Mouse (Mus musculus) adrenal gland, adult 2 months (tissue): ENCODE results near the gene Baz1a. TPM values are rescaled to one million over a fixed set of nuclear protein-coding genes. Genes with fewer than 3 reads are reported as not detected.
"Not testable (repeated sequence)": the region's sequence is repeated elsewhere in the genome, so short reads cannot be mapped to it uniquely, and the experiment has no call there.

Experiments used
- DNase-seq: peaks from one replicate; pipeline ENCODE4 v3.0.0; 2021
- polyA plus RNA-seq: library from polyadenylated mRNA; depleted of rRNA; stranded (reverse); fragments of >200 nt; gene quantifications from 2 replicates; pipeline ENCODE4 v1.2.3, GENCODE M21; 2012
- total RNA-seq, 2 experiments: library from RNA; stranded (reverse); gene quantifications; 2 replicates each; pipeline ENCODE4 v1.2.3; 2021

The Baz1a gene
- total and polyA plus RNA-seq, 3 experiments: 1.4 to 37.6 (median 16.5) TPM

- DNase-seq: no peak
Measured at GRCm38 (mm10) chr12:55007361-55008008, 6.7 kb downstream of the Baz1a start.

- DNase-seq: no peak
Measured at GRCm38 (mm10) chr12:55006071-55006470, 8.1 kb downstream of the Baz1a start.

DNA sequence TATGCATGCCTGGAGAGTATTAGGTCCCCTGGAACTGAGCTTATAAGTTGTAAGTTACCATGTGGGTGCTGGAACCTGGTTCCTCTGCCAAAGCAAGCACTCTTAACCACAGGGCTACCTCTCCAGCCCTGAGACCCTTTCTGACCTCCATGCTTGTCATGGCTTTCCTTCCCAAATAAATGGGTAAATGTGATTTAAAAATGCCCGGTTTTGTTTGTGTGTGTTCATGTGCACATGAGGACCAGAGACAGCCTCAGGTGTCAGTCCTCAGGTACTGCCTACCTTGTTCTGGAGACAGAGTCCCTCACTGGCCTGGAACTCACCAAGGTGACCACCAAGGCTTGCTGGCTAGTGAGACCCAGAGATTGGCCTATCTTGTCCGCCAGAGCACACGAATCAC is 9.8 kb downstream of the Baz1a start:
- DNase-seq: no peak

DNA sequence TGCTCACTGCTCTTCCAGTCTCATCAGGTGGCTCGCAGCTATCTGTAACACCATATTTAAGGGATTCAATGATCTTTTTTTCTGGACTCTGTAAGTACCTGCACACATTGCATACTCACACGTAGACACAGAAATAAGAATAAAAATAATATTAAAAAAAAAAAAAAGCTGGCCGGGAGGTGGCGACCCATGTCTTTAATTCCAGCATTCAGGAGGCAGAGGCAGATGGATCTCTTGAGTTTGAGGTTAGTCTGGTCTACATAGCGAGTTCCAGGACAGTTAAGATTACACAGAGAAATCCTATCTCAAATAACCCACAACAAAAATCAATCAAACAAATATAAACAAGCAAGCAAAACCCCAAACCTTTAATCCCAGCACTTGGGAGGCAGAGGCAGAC is 10.3 kb downstream of the Baz1a start:
- no peak for DNase-seq

GRCm38 (mm10) chr12:55002532-55002931 is 11.6 kb downstream of the Baz1a start:
- DNase-seq: not testable (repeated sequence)

GRCm38 (mm10) chr12:54999016-54999690 is 15.0 kb downstream of the Baz1a start:
- DNase-seq: peak; percentile 31

DNA sequence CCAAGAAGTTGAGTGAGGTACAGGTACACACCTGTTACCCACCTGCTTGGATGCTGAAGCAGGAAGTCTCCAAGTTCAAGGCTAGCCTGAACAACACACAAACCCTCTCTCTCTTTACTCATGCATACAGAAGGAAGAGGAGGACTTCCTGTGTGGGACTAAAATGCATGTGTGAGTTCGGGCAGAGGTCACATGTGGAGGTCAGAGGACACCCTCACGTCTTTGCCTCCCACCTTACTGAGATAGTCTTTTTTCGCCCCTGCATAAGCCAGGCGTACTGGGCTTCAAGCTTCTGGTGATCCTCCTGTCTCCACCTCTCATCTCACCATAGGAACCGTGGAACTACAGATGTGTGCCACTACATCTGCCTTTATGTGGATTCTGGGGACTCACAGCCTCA is 15.7 kb downstream of the Baz1a start:
- DNase-seq: no peak

GRCm38 (mm10) chr12:54996979-54997474 is 17.1 kb downstream of the Baz1a start:
- DNase-seq: no peak

DNA sequence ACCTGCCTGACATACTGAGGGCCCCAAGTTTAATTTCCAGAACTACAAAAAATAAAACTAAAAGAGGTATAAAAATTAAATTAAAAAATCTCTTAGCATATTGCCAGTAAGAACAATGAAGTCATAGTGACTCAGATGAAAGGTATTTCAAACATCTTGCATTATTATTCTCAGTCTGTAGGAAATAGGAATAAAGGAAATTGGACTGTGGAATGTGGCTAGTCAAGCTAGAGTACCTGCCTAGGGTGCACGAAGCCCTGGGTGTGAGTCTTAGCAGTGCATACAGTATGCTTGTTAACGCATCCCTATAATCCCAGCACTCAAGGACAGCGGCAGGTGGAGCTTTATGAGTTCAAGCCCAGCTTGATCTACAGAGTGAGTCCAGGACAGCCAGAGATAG is 18.2 kb downstream of the Baz1a start:
- no peak for DNase-seq

- no peak for DNase-seq
Measured at GRCm38 (mm10) chr12:54994418-54994817, 19.7 kb downstream of the Baz1a start.

- DNase-seq: no peak
Measured at GRCm38 (mm10) chr12:54994068-54994386, 20.1 kb downstream of the Baz1a start.

DNA sequence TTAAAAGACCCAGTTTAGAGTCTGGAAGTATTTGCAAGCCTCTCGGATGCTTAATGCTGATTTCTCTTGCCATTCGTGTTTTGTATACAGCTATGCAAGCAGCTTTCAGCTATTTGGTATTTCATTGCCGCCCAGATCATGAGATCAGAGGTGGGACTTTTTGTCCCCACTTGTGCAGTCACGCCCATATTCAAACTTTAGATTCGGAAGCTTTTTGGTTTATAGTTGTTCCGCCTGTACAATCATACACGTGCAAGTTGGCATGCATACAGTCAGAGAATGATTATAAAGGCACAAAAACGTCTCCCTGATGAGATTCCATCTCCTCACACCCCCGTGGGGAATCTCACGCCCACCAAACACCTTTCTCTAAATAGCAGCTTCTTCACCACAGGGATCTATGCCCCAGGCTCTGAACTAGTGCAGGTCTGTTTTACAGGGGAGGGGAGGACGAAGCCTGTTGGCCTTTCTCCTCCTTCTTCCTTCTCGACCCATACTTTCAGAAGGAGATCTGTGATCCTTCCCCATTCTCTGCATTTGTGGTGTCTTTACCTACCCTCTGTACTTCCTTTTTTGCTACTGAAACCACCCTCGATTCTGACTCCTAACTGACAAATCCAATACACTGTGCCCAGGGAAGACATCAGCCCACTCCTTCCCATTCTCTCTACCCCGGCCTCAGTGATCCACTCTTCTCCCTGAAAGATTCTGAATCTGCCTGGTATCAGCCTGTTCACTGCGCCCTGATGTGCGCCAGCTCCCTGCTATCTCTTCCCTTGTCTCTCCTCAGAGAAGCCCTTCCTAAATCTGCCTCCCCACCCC is 20.7 kb downstream of the Baz1a start:
- DNase-seq: no peak

DNA sequence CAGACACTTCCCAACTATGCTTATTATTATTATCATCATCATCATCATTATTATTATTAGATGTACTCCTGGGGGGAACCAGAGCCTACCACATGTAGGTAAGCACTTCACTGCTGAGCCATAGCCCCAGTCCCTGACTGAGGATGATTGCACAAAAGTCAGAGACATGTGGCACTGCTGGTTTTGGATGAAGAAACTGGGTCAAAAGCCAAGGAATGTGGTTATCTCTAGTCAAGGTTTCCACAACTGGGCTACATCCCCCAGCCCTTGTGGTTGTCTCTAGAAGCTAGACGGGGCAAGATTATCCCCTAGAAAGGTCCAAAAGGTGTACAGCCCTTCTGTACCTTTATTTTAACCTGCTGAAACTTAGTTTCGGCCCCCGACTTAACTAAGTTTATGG is 21.3 kb downstream of the Baz1a start:
- peak; percentile 55 for DNase-seq

GRCm38 (mm10) chr12:54988323-54988850 is 25.8 kb downstream of the Baz1a start:
- no peak for DNase-seq

- DNase-seq: no peak
Measured at GRCm38 (mm10) chr12:54987156-54987555, 27.0 kb downstream of the Baz1a start.

DNA sequence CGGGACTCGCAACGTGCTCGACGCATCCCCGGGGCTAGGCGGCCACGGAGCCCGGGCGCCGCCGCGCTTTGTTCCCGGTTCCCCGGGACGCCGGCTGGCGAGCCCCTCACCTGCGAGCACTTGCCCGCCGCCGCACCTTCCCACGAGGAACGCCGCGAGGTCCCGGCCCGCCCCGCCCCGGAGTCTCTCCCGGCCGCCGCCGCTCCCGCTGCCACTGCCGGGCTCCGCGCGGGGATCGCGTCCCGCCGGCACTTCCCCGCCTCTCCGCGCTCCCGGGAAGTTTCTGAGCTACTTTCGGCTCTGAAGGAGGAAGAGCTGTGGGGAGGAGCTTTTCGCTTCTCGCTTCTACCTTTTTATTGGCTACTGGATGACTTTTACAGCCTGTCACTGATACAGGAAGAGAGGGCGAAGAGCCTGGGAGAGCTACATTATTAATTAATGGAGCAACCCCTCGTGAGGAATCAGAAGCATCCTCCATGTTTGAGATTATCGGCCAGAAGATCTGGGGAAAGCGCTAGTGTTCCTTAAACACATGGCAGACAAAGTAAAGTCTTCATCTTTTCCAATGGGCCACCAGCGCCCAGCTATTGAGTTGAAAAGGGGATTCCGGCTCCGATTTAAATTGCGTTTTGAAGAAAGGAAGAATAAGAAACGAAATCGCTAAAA is 28.0 kb downstream of the Baz1a start, which contains the start of gene Gm20403:
Gene Gm20403 (minus strand): TSS at position 478 of the 666 bp plus-strand sequence.
- DNase-seq: peak; percentile 92

DNA sequence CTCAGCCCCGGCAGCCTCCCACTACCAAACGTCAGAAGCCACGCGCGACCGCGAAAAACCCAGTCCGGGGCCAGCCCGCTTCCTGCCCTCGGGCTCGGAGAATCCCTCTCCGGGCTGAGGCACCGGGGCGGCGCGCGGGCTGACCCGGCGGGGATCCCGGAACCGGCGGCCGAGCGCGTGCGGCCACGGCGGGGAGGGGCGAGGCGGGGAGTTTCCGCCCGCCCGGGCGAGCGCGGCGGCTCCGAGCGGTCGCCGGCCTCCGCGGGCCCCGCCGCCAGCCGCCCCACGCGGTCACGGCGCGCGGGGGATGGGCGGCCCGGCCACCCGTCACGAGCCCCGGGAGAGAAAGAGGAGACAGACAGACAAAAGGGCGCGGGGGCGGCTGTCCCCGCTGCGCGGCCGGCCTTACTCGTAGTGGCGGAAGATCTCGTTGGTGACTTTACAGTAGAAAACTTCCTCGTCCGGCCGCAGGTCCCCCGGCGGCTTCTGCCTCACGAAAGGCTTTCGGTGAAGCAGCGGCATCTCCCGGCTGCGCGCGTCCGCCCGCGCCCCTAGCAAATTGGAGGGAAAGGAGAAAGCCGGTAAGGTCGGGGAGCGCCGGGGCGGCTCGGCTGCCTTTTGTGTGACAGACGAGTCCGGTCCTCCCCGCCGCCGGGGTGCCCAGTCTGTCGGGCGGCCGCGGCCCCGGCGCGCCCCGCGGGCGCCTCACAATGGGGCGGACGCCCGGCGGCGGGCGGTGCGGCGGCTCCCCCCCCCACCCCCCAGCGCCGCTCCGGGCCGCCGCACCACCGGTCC is 28.7 kb downstream of the Baz1a start:
- peak; percentile 81 for DNase-seq

- peak; percentile 90 for DNase-seq
Measured at GRCm38 (mm10) chr12:54984701-54985256, 29.4 kb downstream of the Baz1a start.

- no peak for DNase-seq
Measured at GRCm38 (mm10) chr12:54982935-54983715, 31.0 kb downstream of the Baz1a start.

GRCm38 (mm10) chr12:54981962-54982361 is 32.2 kb downstream of the Baz1a start:
- DNase-seq: no peak
